Mouse (Mus musculus) skeletal muscle tissue, postnatal 0 days (tissue): ENCODE results near the gene Akap17b. TPM values are rescaled to one million over a fixed set of nuclear protein-coding genes. Genes with fewer than 3 reads are reported as not detected.

ENCODE experiments used
- polyA plus RNA-seq: library from polyadenylated mRNA; unstranded; fragments of >200 nt; fragmentation: Nextera tagmentation; extraction: Ambion mirVana; gene quantifications from 2 replicates; pipeline ENCODE4 v1.2.1, GENCODE M21; 2015

The Akap17b gene
- polyA plus RNA-seq, result 0.83 and 0.85 TPM in 2 replicates

GRCm38 (mm10) chrX:36644657-36645551 lies at the start of gene Akap17b:
Gene Akap17b (minus strand): TSS chrX:36645395.

GRCm38 (mm10) chrX:36597707-36598389 lies 47.3 kb downstream of the Akap17b start, which contains the start of gene Pgrmc1:
Gene Pgrmc1 (plus strand): TSS chrX:36598206.

Other genes starting within 250 kb of the Akap17b start
- gene Gm6268, start 244.1 kb downstream of the Akap17b start, polyA plus RNA-seq, result not detected in 2 replicates
- 0.19 TPM in 1 of 2 replicates, not detected in the other for gene Gm14569, start 153.6 kb downstream of the Akap17b start, polyA plus RNA-seq
- gene Pgrmc1, start 47.2 kb downstream of the Akap17b start, polyA plus RNA-seq, result 69.9 and 105 TPM in 2 replicates
- 0.79 and 0.84 TPM in 2 replicates for gene Slc25a43, start 98.3 kb upstream of the Akap17b start, polyA plus RNA-seq
- gene Slc25a5, start 150.3 kb upstream of the Akap17b start, polyA plus RNA-seq, result 681 and 708 TPM in 2 replicates
- gene Ube2a, start 228.5 kb upstream of the Akap17b start, polyA plus RNA-seq, result 105 and 114 TPM in 2 replicates
- 11.6 and 14.1 TPM in 2 replicates for gene C330007P06Rik, start 228.7 kb upstream of the Akap17b start, polyA plus RNA-seq